Mouse (Mus musculus) heart, adult 2 months (tissue): ENCODE results near the gene Prickle2.

ENCODE experiments used
- CTCF ChIP-seq: fragments of 200-600 bp; IDR thresholded peaks from 2 replicates; pipeline ENCODE4 v1.8.1; 2022; ENCODE audit warnings: antibody characterized with exemption, mild to moderate bottlenecking, moderate library complexity
- EP300 ChIP-seq: fragments of 200-500 bp; IDR thresholded peaks from 2 replicates; pipeline ENCODE4 v1.6.1; 2011; ENCODE audit warnings: low read depth, low read length, control low read depth; ENCODE audit not compliant: insufficient read depth
- POLR2A ChIP-seq: fragments of 200-500 bp; IDR thresholded peaks from 2 replicates; pipeline ENCODE4 v1.6.1; 2011; ENCODE audit warnings: mild to moderate bottlenecking, low read depth, low read length, control low read depth; ENCODE audit not compliant: insufficient read depth

- no peak for TF ChIP-seq CTCF
- TF ChIP-seq EP300: no peak
- no peak for TF ChIP-seq POLR2A
Observed at GRCm38 (mm10) chr6:92589381-92590065, 116.4 kb downstream of the Prickle2 start.
